Comparison of ENCODE assay signal across 10 mouse cellular contexts in genomic region chr3:104789822-104790221, GRCm38 (mm10). TPM values are rescaled to one million over a fixed set of nuclear protein-coding genes. Genes with fewer than 3 reads are reported as not detected.
DNase-seq lines count a peak whose midpoint lies in the region; ATAC-seq lines count a peak whose summit lies in the region.
"Had no signal": no experiment of that assay in that cellular context is flagged by ENCODE, and none has a peak within 500 bp of the region (broad histone marks: within the 10 kb centered on the region; RNA-seq: fewer than 3 reads in every experiment).

No protein-coding gene starts in this region.

- 18% methylated on average over 13 of the region's 13 CpGs for WGBS in heart, embryonic 11.5 days (ENCODE audit: insufficient replicate concordance)
- WGBS in kidney, embryonic 15.5 days, result 12% methylated on average over 13 of the region's 13 CpGs

- H3K9ac ChIP-seq in heart, embryonic 11.5 days (ENCODE audit: low read depth, low read length), result peak overlapping the region; percentile 76
- peak overlapping the region; percentile 58 for H3K9ac ChIP-seq in kidney, embryonic 15.5 days

- peaks cover 13% of the 10 kb centered on the region for H3K36me3 ChIP-seq in heart, embryonic 11.5 days (ENCODE audit: control insufficient read depth, insufficient read depth, low read length)
- peaks cover 28% of the 10 kb centered on the region for H3K36me3 ChIP-seq in kidney, embryonic 15.5 days

- H3K4me2 ChIP-seq in heart, embryonic 11.5 days, result peak overlapping the region; percentile 90
- H3K4me2 ChIP-seq in kidney, embryonic 15.5 days, result peak overlapping the region; percentile 79

- H3K27ac ChIP-seq in heart, embryonic 11.5 days (ENCODE audit: low read depth, low read length), result peak overlapping the region; percentile 90
- peak overlapping the region; percentile 92 for H3K27ac ChIP-seq in kidney, embryonic 15.5 days

- H3K9me3 ChIP-seq in heart, embryonic 11.5 days (replicated peaks; ENCODE audit: control insufficient read depth, low read length), result no peaks in the 10 kb centered on the region
- no peaks in the 10 kb centered on the region for H3K9me3 ChIP-seq in kidney, embryonic 15.5 days (replicated peaks)

- peaks cover 44% of the 10 kb centered on the region for H3K4me1 ChIP-seq in heart, embryonic 11.5 days (ENCODE audit: control insufficient read depth, insufficient read depth, low read length)
- H3K4me1 ChIP-seq in kidney, embryonic 15.5 days, result peaks cover 64% of the 10 kb centered on the region

- H3K4me3 ChIP-seq in heart, embryonic 11.5 days (ENCODE audit: low read depth, low read length), result peak overlapping the region; percentile 71
- H3K4me3 ChIP-seq in kidney, embryonic 15.5 days (replicated peaks), result peak overlapping the region; percentile 63

- no peaks in the 10 kb centered on the region; the same call in 1 of the 2 replicates for H3K27me3 ChIP-seq in heart, embryonic 11.5 days (ENCODE audit: control insufficient read depth, insufficient read depth, low read length)
- H3K27me3 ChIP-seq in kidney, embryonic 15.5 days, result peaks cover 9% of the 10 kb centered on the region

- no peak for ATAC-seq in heart, embryonic 11.5 days (replicated peaks; ENCODE audit: insufficient number of reproducible peaks, low FRiP score, low TSS enrichment)
- ATAC-seq in kidney, embryonic 15.5 days (replicated peaks; ENCODE audit: low FRiP score), result no peak

- DNase-seq in gastrocnemius, adult 18-20 months (ENCODE audit: low spot score), result peak; percentile 66
- no peak for DNase-seq in gastrocnemius, postnatal 10 days
- DNase-seq in adrenal gland, postnatal 10 days, result peak; percentile 81
- DNase-seq in lung, postnatal 4 days, result peak; percentile 63 to 76
- no peak for DNase-seq in spleen, postnatal 4 days (ENCODE audit: low spot score in 2 of 2)
- no peak for DNase-seq in frontal cortex, adult 2 months (ENCODE audit: extremely low spot score in 1 of 2, low spot score in 1 of 2)

RNA-seq across cellular contexts. Expression of gene Rhoc, which starts 1.6 kb away (rescaled TPM):
- total RNA-seq in gastrocnemius, adult 18-20 months (2021), result 10 to 100 TPM; 36.1 to 41.4 TPM
- 100 to 1,000 TPM in 1 of 2 experiments, 10 to 100 TPM in 1; 96.3 to 130 TPM for total RNA-seq in gastrocnemius, postnatal 10 days (2021)
- 100 to 1,000 TPM; 156 to 166 TPM for total RNA-seq in adrenal gland, postnatal 10 days (2021)
- polyA plus RNA-seq in heart, embryonic 11.5 days (2014; fragmentation: Nextera tagmentation; extraction: Ambion mirVana), result 242 and 272 TPM in 2 replicates
- polyA plus RNA-seq in kidney, embryonic 15.5 days (2015; fragmentation: Nextera tagmentation; extraction: Ambion mirVana), result 131 and 135 TPM in 2 replicates
- polyA plus RNA-seq in frontal cortex, adult 2 months (2012; rRNA removed), result 30.8 and 42.7 TPM in 2 replicates
- total RNA-seq: MEL had no signal

RNA-seq across cellular contexts. Expression of gene Fam19a3, which starts 8.2 kb away (rescaled TPM):
- 1 to 10 TPM; 2.1 to 3.4 TPM for total RNA-seq in gastrocnemius, adult 18-20 months (2021)
- total RNA-seq in gastrocnemius, postnatal 10 days (2021), result 1 to 10 TPM; 3.8 TPM
- 1 to 10 TPM in 1 of 2 experiments, under 1 TPM in 1; 0.72 to 1.2 TPM for total RNA-seq in adrenal gland, postnatal 10 days (2021)
- 1.2 and 2.2 TPM in 2 replicates for polyA plus RNA-seq in heart, embryonic 11.5 days (2014; fragmentation: Nextera tagmentation; extraction: Ambion mirVana)
- 0.06 and 0.10 TPM in 2 replicates for polyA plus RNA-seq in kidney, embryonic 15.5 days (2015; fragmentation: Nextera tagmentation; extraction: Ambion mirVana)
- 2.6 and 3.5 TPM in 2 replicates for polyA plus RNA-seq in frontal cortex, adult 2 months (2012; rRNA removed)
- total RNA-seq: hematopoietic stem cell, adult 5-6 weeks; MEL had no signal

RNA-seq across cellular contexts. Expression of gene Ppm1j, which starts 9.0 kb away (rescaled TPM):
- total RNA-seq in gastrocnemius, adult 18-20 months (2021), result 10 to 100 TPM; 28.6 to 35.3 TPM
- total RNA-seq in gastrocnemius, postnatal 10 days (2021), result 10 to 100 TPM; 31.9 to 32.4 TPM
- total RNA-seq in adrenal gland, postnatal 10 days (2021), result 10 to 100 TPM in 1 of 2 experiments, 1 to 10 TPM in 1; 6.7 to 10.1 TPM
- 23.5 and 36.9 TPM in 2 replicates for polyA plus RNA-seq in heart, embryonic 11.5 days (2014; fragmentation: Nextera tagmentation; extraction: Ambion mirVana)
- polyA plus RNA-seq in kidney, embryonic 15.5 days (2015; fragmentation: Nextera tagmentation; extraction: Ambion mirVana), result 6.5 and 6.9 TPM in 2 replicates
- 15.8 and 15.9 TPM in 2 replicates for polyA plus RNA-seq in frontal cortex, adult 2 months (2012; rRNA removed)
- total RNA-seq: hematopoietic stem cell, adult 5-6 weeks had no signal

RNA-seq across cellular contexts. Expression of gene Mov10, which starts 28.5 kb away (rescaled TPM):
- 1 to 10 TPM in 1 of 2 experiments, under 1 TPM in 1; 0.71 to 1.6 TPM for total RNA-seq in gastrocnemius, adult 18-20 months (2021)
- total RNA-seq in gastrocnemius, postnatal 10 days (2021), result 1 to 10 TPM; 5.5 to 8.7 TPM
- 10 to 100 TPM; 29.8 to 30.0 TPM for total RNA-seq in adrenal gland, postnatal 10 days (2021)
- 35.7 and 41.2 TPM in 2 replicates for polyA plus RNA-seq in heart, embryonic 11.5 days (2014; fragmentation: Nextera tagmentation; extraction: Ambion mirVana)
- polyA plus RNA-seq in kidney, embryonic 15.5 days (2015; fragmentation: Nextera tagmentation; extraction: Ambion mirVana), result 62.9 and 66.5 TPM in 2 replicates
- 15.0 TPM in 2 replicates for polyA plus RNA-seq in frontal cortex, adult 2 months (2012; rRNA removed)

Comparison
In these comparisons a context has a peak if more than half of its experiments do, and no peak if none do; other contexts are left out.
1. DNase-seq: peak in gastrocnemius, adult 18-20 months (single experiment), adrenal gland, postnatal 10 days (single experiment) and lung, postnatal 4 days (2 of 2); none in gastrocnemius, postnatal 10 days (single experiment), spleen, postnatal 4 days (0 of 2) and frontal cortex, adult 2 months (0 of 2).